Mouse (Mus musculus): ENCODE measurements around the gene Cdh15. TPM values are rescaled to one million over a fixed set of nuclear protein-coding genes. Genes with fewer than 3 reads are reported as not detected.

Cdh15 gene
- total RNA-seq, 2 experiments from 2014 or later: not detected

GRCm38 (mm10) chr8:122878231-122878630 is 30.5 kb downstream of the Cdh15 start:
- no peak for DNase-seq
- intact Hi-C loops (cut with DNase I): no loop called here

GRCm38 (mm10) chr8:122880302-122880701 is 32.5 kb downstream of the Cdh15 start:
- intact Hi-C loops (cut with DNase I): no loop called here
- DNase-seq: no peak

DNA sequence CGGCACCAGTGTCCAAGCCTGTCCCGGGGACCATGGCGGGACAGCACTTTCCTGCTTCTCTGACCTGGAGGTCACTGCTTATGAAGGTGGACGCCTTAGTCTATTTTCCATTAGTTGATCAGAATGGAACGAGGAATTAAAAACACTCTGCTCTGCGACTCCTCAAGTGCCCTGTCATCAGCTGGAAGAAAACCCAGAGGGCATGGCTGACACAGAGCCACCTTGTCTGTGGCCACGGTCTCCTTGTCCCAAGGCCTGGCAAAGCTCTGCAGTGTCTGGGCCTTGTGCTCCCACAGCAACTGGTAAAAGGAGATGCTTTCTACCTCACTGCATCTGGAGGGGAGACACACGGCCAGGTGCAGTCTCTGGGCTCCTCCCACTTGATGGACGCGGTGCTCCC is 35.9 kb downstream of the Cdh15 start:
- intact Hi-C loops (cut with DNase I): no loop called here
- no peak for DNase-seq

GRCm38 (mm10) chr8:122891440-122891839 is 43.7 kb downstream of the Cdh15 start:
- intact Hi-C loops (cut with DNase I): no loop called here

GRCm38 (mm10) chr8:122893451-122893850 is 45.7 kb downstream of the Cdh15 start:
- DNase-seq: no peak
- intact Hi-C loops (cut with DNase I): no loop called here

More at GRCm38 (mm10) chr8:122891440-122891839, 43.7 kb downstream of the Cdh15 start:
- DNase-seq: no peak

DNA sequence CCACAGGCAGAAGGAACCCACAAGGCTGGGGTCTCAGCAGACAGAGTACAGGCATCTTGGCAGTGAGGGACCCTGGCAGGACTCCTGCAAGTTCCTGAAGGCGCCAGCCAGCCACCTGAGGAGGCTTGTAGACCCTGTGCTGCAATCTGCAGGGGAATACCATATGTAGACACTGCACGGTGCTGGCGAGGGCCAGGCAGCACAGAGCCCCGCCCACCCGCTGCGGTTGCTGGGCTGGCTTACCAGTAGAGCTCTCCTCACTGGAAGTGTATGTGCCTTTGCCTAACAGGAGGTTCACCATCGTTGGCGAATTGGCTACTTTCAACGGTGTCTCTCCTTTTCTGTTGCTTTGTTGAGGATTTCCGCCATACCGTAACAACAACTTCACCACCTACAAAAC is 48.6 kb downstream of the Cdh15 start:
- intact Hi-C loops (cut with DNase I): no loop called here
- no peak for DNase-seq

GRCm38 (mm10) chr8:122897200-122897599 is 49.4 kb downstream of the Cdh15 start:
- no peak for DNase-seq
- intact Hi-C loops (cut with DNase I): no loop called here

DNA sequence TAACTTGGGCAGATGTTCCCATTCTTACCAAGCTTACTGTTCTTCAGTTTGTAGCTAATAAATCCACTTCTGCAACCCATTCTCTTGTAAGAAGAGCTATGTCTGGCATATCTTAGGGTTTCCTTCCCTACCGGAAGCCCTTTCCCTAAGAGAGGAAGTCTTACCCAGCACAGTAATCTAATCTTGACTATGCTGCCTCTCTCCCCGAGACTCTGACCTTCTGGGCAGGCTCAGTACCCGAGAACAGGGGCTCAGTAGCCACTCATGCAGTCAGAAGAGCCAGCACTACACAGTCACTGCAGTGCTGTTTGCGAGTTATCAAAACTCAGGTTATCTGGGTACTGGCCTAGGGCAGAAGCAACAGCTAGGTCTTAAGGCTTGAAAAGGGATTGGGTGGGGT is 50.3 kb downstream of the Cdh15 start:
- no peak for DNase-seq
- intact Hi-C loops (cut with DNase I): no loop called here

DNA sequence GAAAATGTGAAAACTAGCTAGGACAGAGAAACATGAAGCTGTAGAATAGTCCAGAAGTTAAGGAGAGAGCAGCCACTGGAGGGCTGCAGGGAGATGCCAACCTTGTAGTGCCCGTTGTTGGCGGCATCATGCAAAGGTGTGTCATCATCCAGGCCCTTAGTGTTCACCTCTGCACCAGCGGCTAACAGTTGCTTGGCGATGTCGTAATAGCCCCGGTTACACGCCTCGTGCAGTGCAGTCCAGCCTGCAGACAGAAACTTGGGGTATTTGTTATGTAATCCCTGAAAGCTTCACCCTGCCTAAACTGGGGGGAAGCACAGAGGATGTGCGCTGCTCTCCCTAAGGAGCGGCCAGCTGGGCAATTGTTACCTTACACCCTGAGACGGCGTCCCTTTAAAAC is 50.7 kb downstream of the Cdh15 start:
- no peak for DNase-seq
- intact Hi-C loops (cut with DNase I): no loop called here

DNA sequence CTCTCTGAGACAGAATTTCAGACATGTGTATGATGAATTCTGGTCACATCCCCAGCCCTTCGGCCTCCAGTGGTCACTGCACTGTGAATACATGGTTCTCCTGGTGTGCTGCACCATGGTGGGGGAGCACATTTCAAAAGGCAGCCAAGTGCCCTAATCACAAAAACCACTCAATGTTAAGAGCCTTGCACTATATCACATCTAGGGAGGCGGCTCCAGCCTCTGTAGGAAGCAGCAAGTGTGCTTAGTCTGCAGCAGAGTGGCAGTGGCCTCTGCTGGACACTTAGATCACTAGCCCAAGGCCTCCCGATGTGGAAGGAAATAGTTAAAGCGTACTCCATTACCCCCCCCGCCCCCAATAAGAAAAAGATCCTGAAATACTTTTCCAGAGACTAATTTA is 51.3 kb downstream of the Cdh15 start:
- DNase-seq: no peak
- intact Hi-C loops (cut with DNase I): no loop called here

- DNase-seq: no peak
- intact Hi-C loops (cut with DNase I): loop anchor here (10.0 kb wide), 1 partner anchor 303 kb away; no protein-coding TSS in a partner anchor
Measured at GRCm38 (mm10) chr8:122901476-122901875, 53.7 kb downstream of the Cdh15 start.

DNA sequence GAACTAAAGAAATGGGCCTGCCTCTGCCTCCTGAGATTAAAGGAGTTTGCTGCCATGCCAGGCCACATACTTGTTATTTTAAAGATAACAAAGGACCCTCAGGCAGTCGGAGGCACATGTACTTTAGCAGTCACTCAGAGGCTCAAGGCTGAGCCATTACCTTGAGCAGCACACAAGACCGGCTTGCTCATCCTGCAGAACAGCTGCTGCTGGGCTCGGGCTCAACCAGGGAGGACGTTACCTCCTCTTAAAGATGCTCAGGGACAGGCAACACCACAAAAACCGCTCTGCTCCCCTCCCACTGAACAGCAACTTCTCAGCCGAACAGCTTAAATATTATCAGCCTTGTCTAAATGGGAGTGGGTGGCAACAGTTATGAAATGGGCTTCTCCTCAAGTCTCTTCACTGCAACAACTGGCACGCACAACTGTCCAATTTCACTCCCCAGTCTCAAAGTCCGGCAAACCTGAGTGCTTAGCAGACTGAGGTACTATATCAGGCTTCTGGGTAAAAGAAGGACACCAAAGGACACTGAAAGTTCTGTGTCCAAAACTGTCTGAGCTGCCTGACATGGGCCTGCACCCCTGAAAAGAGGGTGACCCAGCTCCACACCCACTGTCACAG is 54.2 kb downstream of the Cdh15 start:
- no peak for DNase-seq
- intact Hi-C loops (cut with DNase I): loop anchor here (10.0 kb wide), 1 partner anchor 303 kb away; no protein-coding TSS in a partner anchor

DNA sequence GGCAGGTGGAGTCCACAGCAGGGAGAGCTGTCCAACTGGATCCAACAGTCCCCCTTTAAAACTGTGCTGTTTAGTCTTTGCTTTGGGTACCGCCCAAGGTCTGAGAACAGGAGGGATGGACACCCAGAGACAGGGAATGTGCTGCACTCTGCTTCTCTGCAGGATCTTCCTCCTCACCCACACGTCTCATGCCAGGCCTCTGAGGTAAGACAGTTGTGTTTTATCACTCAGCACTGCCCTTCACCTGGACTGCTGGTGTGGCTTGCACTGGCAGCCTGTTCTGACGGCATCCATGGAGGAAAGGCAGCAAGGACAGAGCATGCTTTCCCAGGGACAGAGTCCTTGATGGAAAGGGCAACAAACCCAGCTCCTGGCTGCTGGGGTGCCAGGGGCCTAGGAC is 54.8 kb downstream of the Cdh15 start:
- intact Hi-C loops (cut with DNase I): loop anchor here (10.0 kb wide), 1 partner anchor 302 kb away; no protein-coding TSS in a partner anchor
- DNase-seq: no peak

- no peak for DNase-seq
- intact Hi-C loops (cut with DNase I): loop anchor here (10.0 kb wide), 1 partner anchor 302 kb away; no protein-coding TSS in a partner anchor
Measured at GRCm38 (mm10) chr8:122903002-122903401, 55.2 kb downstream of the Cdh15 start.

DNA sequence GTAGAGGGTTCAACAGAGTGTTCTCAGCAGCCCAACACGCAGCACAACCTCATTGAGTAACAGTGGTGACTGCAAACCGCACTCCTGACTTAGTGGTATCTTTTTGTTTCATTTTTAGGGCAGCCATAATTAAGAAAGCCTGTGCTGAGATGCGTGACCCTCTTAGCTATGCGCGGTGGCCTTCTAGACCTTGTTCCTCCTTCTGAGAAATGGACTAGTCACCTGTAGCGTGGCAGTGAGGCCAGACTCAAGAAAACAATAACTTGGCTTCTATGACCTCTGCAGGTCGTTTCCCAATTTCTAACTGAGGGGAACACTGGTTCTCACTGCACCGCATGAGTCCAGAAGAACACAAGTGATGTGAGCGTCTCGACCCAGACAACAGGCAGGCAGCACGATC is 56.7 kb downstream of the Cdh15 start:
- intact Hi-C loops (cut with DNase I): loop anchor here (10.0 kb wide), 1 partner anchor 300 kb away; no protein-coding TSS in a partner anchor
- no peak for DNase-seq

DNA sequence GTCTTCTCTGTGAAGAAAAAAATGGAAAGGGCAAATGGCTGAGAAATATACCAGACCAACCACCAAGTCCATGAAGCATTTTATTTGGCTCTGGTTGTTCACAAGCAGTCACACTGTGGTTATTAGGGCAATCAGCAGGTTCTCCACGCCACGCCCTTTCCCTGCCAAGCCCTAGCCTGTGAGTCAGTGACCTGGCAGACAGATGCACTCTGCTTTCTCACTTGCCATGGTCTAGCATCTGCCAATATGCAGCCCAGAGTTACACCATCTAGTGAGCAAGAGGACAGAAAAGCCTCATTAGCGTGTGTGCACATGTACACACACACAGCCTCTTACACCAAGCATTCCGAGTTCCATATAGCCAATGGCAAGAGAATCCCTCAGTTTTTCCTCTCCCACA is 57.6 kb downstream of the Cdh15 start:
- DNase-seq: no peak
- intact Hi-C loops (cut with DNase I): loop anchor here (10.0 kb wide), 1 partner anchor 299 kb away; no protein-coding TSS in a partner anchor

DNA sequence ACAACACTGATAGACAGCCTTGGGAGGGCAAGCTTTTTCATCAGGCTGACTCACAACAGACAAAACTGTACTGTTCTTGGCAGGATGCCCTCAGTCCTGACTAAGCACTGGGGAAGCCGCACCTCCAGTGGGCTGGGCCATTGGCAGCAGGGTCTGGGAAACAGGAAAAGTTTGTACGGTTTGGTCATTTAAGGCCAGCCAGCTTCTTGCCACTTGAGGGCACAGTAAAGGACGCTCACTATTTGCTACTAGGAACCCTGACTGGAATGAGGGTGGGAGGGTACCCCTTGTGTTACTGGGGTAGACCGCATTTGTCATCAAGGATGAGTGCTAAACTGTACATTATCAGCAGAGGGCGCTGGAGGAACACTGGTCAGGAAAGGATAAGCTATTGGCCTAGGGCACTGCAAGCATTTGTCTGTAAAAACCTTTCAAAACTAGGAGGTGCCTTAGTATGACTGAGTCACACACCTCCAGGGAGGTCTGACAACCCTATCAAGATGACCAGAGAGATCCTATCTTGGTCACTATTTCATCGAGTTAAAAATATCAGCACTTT is 58.8 kb downstream of the Cdh15 start:
- peak; percentile 88 to 93 for DNase-seq
- intact Hi-C loops (cut with DNase I): loop anchor here (1.0 to 10.0 kb wide), 3 partner anchors 136 to 298 kb away; partner anchors contain the start of gene Ankrd11

GRCm38 (mm10) chr8:122912150-122912549 is 64.4 kb downstream of the Cdh15 start:
- DNase-seq: no peak

GRCm38 (mm10) chr8:122912871-122913270 is 65.1 kb downstream of the Cdh15 start:
- no peak for DNase-seq
- intact Hi-C loops (cut with DNase I): no loop called here

More at GRCm38 (mm10) chr8:122912150-122912549, 64.4 kb downstream of the Cdh15 start:
- intact Hi-C loops (cut with DNase I): no loop called here

DNA sequence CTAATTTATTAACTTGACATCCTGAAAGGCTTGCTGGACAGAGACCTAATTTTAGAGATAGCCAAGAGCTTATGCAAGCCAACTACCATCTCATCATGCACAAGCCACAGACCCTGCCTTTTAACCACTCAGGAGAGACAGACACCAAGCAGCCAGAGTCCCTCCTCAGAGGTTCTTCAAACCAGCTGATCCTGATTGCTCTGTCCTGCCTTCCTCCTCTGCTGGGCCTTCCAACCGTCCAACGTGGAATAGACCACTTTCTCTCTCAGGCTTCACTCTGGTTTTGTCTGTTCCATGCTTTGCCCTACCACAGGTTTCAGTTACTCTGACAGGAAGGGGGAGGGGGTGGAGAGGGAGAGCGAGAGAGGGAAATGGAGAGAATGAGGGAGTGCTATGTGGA is 69.0 kb downstream of the Cdh15 start:
- intact Hi-C loops (cut with DNase I): no loop called here
- DNase-seq: no peak

Measured in heart, postnatal 36 days (tissue).